Mouse (Mus musculus): Measurements from ENCODE around the gene Mdm1. TPM values are rescaled to one million over a fixed set of nuclear protein-coding genes. Genes with fewer than 3 reads are reported as not detected.
A peak's percentile ranks its signal among the peaks of the same experiment; 100 is the strongest.

Mdm1 gene
- polyA plus RNA-seq, 1 experiment from 2014 or later, result 20.7 TPM

- peak; percentile 64; the same call in 1 of the 2 replicates for ATAC-seq (ENCODE audit: insufficient number of reproducible peaks, low FRiP score, low TSS enrichment, low read depth)
- H3K27ac ChIP-seq, result no peak overlapping the region; the same call in 1 of the 2 replicates
Measured at GRCm38 (mm10) chr10:118110006-118110920, 31.3 kb upstream of the Mdm1 start.

GRCm38 (mm10) chr10:118110921-118111301, 30.7 kb upstream of the Mdm1 start:
- Histone ChIP-seq H3K27me3 (peaks cover 1% of the 10 kb centered on the region; the same call in 1 of the 2 replicates), H3K36me3 (no peaks in the 10 kb centered on the region), H3K4me2 (no peak overlapping the region), H3K4me1 (peaks cover 9% of the 10 kb centered on the region), H3K9ac (no peak overlapping the region), H3K27ac (no peak overlapping the region), H3K9me3 (no peaks in the 10 kb centered on the region), H3K4me3 (no peak overlapping the region)
- 42% methylated on average over 7 of the region's 7 CpGs for WGBS
- no peak for ATAC-seq (ENCODE audit: insufficient number of reproducible peaks, low FRiP score, low TSS enrichment, low read depth)

More at GRCm38 (mm10) chr10:118110006-118110920, 31.3 kb upstream of the Mdm1 start:
- Histone ChIP-seq H3K36me3 (no peaks in the 10 kb centered on the region), H3K4me1 (peaks cover 9% of the 10 kb centered on the region), H3K4me3 (no peak overlapping the region), H3K4me2 (0 out of 2 replicates have a peak overlapping the region, but pooled peaks have one; percentile 0), H3K9me3 (no peaks in the 10 kb centered on the region), H3K27me3 (peaks cover 4% of the 10 kb centered on the region; the same call in 1 of the 2 replicates), H3K9ac (no peak overlapping the region)
- 23% methylated on average over 8 of the region's 8 CpGs for WGBS

DNA sequence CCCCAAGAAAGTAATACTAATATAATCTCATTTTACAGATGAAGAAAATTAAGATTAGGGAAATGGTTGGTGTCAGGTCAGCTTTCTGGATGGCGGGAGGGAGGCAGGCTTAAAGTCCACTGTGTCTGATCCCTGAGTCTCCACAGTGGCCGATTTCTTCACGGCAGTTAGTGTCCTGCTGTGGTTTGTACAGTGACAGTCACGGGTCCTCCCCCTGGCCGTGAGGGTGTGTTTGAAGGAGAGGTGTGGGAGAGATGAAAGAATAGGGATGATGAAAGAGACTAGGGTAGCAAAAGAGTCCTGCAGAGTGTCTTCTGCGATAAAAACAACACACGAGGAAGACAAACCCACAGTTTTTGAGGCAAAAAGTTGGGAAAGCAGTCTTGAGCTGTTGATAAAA, 30.0 kb upstream of the Mdm1 start:
- WGBS, result 24% methylated on average over 7 of the region's 7 CpGs
- no peaks in the 10 kb centered on the region; the same call in 1 of the 2 replicates for H3K27me3 ChIP-seq
- H3K4me3 ChIP-seq, result no peak overlapping the region
- no peak overlapping the region for H3K27ac ChIP-seq
- H3K9me3 ChIP-seq, result no peaks in the 10 kb centered on the region
- H3K4me1 ChIP-seq, result peaks cover 9% of the 10 kb centered on the region
- no peak for ATAC-seq (ENCODE audit: insufficient number of reproducible peaks, low FRiP score, low TSS enrichment, low read depth)
- no peak overlapping the region for H3K4me2 ChIP-seq
- H3K36me3 ChIP-seq, result no peaks in the 10 kb centered on the region
- no peak overlapping the region for H3K9ac ChIP-seq

DNA sequence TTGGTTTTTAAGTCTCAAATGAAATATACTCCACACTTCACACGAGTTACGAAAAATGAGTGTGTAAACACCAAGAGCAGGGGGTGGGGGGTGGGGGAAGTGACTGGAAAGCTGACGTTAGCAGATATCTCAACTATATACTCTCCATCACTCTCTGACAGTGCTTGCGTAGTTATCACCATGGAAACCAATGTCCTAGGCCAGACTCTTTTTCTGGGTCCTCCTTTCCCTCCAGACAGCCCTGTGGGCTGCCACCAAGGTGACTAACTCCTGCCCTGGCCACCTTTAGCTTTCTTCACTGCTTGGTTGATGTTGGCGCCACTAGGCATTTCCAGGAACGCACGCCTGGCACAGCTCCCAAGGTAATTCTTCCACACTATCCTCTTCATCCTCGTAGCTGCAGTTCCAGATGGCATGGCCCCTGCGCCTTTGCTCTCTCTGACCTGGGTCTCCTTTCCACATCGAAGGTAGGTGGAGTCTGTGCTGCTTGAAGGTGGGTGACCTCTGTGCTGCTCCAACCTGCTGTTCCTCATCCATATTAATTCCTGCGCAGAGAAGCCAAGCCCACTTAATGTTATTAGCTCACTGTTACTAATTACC, 29.2 kb upstream of the Mdm1 start:
- 67% methylated on average over 11 of the region's 11 CpGs for WGBS
- peaks cover 9% of the 10 kb centered on the region for H3K4me1 ChIP-seq
- no peak for ATAC-seq (ENCODE audit: insufficient number of reproducible peaks, low FRiP score, low TSS enrichment, low read depth)
- no peak overlapping the region for H3K9ac ChIP-seq
- H3K9me3 ChIP-seq, result no peaks in the 10 kb centered on the region
- no peaks in the 10 kb centered on the region; the same call in 1 of the 2 replicates for H3K27me3 ChIP-seq
- no peak overlapping the region for H3K4me2 ChIP-seq
- H3K27ac ChIP-seq, result no peak overlapping the region
- no peak overlapping the region for H3K4me3 ChIP-seq
- no peaks in the 10 kb centered on the region for H3K36me3 ChIP-seq

GRCm38 (mm10) chr10:118113256-118113682, 28.3 kb upstream of the Mdm1 start:
- no peak for ATAC-seq (ENCODE audit: insufficient number of reproducible peaks, low FRiP score, low TSS enrichment, low read depth)
- peaks cover 9% of the 10 kb centered on the region for H3K4me1 ChIP-seq
- 41% methylated on average over 9 of the region's 9 CpGs for WGBS
- no peak overlapping the region for H3K9ac ChIP-seq
- H3K4me3 ChIP-seq, result no peak overlapping the region
- H3K27me3 ChIP-seq, result no peaks in the 10 kb centered on the region; the same call in 1 of the 2 replicates
- H3K36me3 ChIP-seq, result no peaks in the 10 kb centered on the region
- H3K4me2 ChIP-seq, result no peak overlapping the region
- no peak overlapping the region for H3K27ac ChIP-seq
- H3K9me3 ChIP-seq, result no peaks in the 10 kb centered on the region

GRCm38 (mm10) chr10:118114271-118114670, 27.3 kb upstream of the Mdm1 start:
- 83% methylated on average over 1 of the region's 1 CpGs for WGBS
- Histone ChIP-seq H3K36me3 (no peaks in the 10 kb centered on the region), H3K4me1 (peaks cover 9% of the 10 kb centered on the region), H3K9ac (no peak overlapping the region), H3K27me3 (no peaks in the 10 kb centered on the region; the same call in 1 of the 2 replicates), H3K4me2 (no peak overlapping the region), H3K9me3 (no peaks in the 10 kb centered on the region), H3K27ac (no peak overlapping the region), H3K4me3 (no peak overlapping the region)
- no peak for ATAC-seq (ENCODE audit: insufficient number of reproducible peaks, low FRiP score, low TSS enrichment, low read depth)

DNA sequence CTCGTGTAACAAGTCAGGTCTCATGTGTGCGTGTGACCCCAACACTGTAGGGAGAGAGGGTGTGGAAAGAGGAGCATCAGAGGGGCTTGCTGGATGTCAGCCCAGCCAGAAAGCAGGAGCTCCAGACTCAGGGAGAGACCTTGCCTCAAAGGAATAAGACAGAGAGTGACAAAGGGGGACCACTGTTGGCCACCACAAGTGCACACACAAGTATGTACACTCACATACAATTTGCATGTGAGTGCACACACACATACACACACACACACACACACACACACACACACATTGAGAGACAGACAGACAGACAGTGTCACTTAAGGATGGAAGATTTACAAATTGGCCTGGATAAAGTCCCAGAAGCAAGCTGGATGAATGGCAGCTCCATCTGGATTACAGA, 25.2 kb upstream of the Mdm1 start:
- Histone ChIP-seq H3K9me3 (no peaks in the 10 kb centered on the region), H3K9ac (no peak overlapping the region), H3K4me3 (no peak overlapping the region), H3K4me1 (no peaks in the 10 kb centered on the region; the same call in 1 of the 2 replicates), H3K36me3 (no peaks in the 10 kb centered on the region), H3K4me2 (no peak overlapping the region), H3K27ac (no peak overlapping the region), H3K27me3 (no peaks in the 10 kb centered on the region; the same call in 1 of the 2 replicates)
- WGBS, result 88% methylated on average over 2 of the region's 2 CpGs
- no peak for ATAC-seq (ENCODE audit: insufficient number of reproducible peaks, low FRiP score, low TSS enrichment, low read depth)

DNA sequence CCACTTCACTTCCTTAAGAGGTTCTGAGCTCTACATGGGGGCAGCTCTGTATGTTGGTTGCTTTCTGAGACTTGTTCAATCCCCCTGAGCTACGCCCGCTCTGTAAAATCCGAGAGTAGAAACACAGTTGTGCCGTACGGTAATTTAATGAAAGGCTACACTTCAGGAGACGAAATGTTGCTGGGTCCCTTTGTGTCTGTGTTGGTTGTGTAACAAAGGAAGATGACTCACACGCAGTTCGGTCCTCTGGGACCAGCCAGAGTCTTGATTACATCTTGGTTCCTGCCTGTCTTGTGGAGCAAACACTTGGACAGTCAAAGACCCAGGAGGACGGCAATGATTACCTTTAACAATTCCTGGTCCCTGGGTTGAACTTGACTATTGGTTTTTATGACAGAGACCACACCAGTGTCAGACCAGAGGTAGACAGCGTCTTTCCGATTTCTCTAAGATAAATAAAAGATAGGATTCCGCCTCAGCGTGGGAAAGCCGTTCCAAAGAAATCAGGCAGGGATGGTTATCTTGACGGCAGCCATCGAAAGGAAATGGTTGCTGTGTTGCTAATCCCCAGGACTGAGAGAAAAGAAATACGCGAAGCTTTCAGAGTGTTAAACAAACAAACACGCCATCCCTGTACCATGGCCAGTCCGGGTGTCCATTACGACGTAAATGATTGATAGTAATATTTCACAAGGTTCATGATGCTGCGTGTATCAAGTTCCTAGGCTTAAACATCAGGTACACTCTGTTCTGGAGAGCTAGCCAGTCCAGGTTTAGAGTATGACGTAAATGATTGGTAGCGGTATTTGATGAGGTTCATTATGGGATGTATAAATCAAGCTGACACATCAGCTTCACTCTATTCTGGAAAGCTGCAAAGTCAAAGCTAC, 20.3 kb upstream of the Mdm1 start:
- Histone ChIP-seq H3K27me3 (no peaks in the 10 kb centered on the region), H3K9ac (no peak overlapping the region), H3K27ac (no peak overlapping the region), H3K4me2 (0 out of 2 replicates have a peak overlapping the region, but pooled peaks have one; percentile 22), H3K4me1 (peaks cover 6% of the 10 kb centered on the region), H3K9me3 (no peaks in the 10 kb centered on the region), H3K36me3 (no peaks in the 10 kb centered on the region), H3K4me3 (no peak overlapping the region)
- no peak for ATAC-seq (ENCODE audit: insufficient number of reproducible peaks, low FRiP score, low TSS enrichment, low read depth)
- WGBS, result 65% methylated on average over 25 of the region's 25 CpGs

- H3K27ac ChIP-seq, result no peak overlapping the region
- H3K36me3 ChIP-seq, result no peaks in the 10 kb centered on the region
- H3K4me1 ChIP-seq, result peaks cover 6% of the 10 kb centered on the region
- 0 out of 2 replicates have a peak overlapping the region, but pooled peaks have one; percentile 22 for H3K4me2 ChIP-seq
- no peak overlapping the region for H3K4me3 ChIP-seq
- 28% methylated on average over 13 of the region's 13 CpGs for WGBS
- H3K27me3 ChIP-seq, result no peaks in the 10 kb centered on the region
- H3K9ac ChIP-seq, result no peak overlapping the region
- ATAC-seq (ENCODE audit: insufficient number of reproducible peaks, low FRiP score, low TSS enrichment, low read depth), result peak; percentile 48; the same call in 1 of the 2 replicates
- H3K9me3 ChIP-seq, result no peaks in the 10 kb centered on the region
Measured at GRCm38 (mm10) chr10:118121937-118122285, 19.7 kb upstream of the Mdm1 start.

DNA sequence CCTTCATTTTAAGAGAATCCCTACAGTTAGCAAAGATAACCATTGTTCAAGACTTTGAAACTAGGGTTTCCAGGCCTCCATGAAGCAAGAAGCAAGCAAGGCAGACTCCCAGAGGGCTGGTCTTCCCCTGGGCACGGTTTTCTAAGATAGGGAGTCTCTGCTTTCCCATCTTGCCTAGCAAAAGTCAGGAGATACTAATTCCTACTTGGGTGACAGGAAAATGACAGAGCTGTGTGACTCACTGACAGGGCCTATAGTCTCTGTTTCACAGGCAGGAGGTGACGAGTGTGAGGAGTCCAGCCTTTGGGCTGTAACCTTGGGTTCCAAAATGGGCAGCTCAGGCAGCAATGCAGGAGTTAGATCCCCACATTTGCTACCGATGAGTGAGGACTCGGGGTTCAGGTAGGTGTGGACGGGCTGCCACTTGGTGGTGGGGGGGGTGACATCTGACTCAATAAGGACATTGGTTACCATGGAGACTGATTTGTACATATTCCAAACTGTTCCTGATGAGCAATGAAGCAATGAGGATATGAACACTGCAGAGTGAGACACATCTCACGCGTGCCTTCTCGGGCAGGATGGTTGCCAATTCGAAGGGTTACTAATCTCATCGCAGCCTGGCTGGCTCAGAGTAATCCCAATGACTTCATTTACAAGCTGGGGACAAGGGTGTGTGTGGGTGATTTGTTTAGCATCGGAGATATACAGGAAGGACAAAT, 19.0 kb upstream of the Mdm1 start:
- ATAC-seq (ENCODE audit: insufficient number of reproducible peaks, low FRiP score, low TSS enrichment, low read depth), result no peak
- Histone ChIP-seq H3K27me3 (no peaks in the 10 kb centered on the region), H3K9me3 (no peaks in the 10 kb centered on the region), H3K9ac (no peak overlapping the region), H3K36me3 (no peaks in the 10 kb centered on the region), H3K4me3 (no peak overlapping the region), H3K27ac (no peak overlapping the region), H3K4me2 (no peak overlapping the region), H3K4me1 (peaks cover 6% of the 10 kb centered on the region)
- 87% methylated on average over 11 of the region's 11 CpGs for WGBS

DNA sequence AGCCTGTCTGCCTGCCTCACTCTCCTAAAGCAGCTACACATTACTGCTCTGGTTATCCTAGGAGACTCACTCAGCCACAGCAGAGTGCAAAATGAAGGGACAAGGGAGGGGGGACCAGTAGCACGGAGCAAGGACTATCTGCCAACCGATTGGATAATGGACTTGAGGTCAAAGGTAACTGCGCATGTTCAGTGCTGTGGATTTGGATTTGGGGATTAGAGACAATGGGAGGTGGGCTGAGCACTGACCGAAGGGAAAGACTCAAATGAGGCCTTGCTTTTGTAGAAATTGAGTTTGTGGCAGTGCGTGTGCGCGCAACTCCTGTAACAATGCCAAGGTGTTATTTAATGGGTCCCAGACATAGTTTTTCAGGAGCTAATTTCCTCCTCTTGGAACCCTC, 16.4 kb upstream of the Mdm1 start:
- Histone ChIP-seq H3K4me3 (no peak overlapping the region), H3K4me1 (peaks cover 6% of the 10 kb centered on the region), H3K27ac (no peak overlapping the region), H3K36me3 (no peaks in the 10 kb centered on the region), H3K4me2 (no peak overlapping the region), H3K9ac (no peak overlapping the region), H3K9me3 (no peaks in the 10 kb centered on the region), H3K27me3 (peaks cover 13% of the 10 kb centered on the region; the same call in 1 of the 2 replicates)
- ATAC-seq (ENCODE audit: insufficient number of reproducible peaks, low FRiP score, low TSS enrichment, low read depth), result no peak
- 88% methylated on average over 7 of the region's 7 CpGs for WGBS
